Mouse (Mus musculus) kidney, adult 8-10 months (tissue): ENCODE data around the gene Mtrex.
A peak's percentile ranks its signal among the peaks of the same experiment; 100 is the strongest.

ENCODE experiments used
- DNase-seq, 2 experiments: peaks; one replicate each; pipeline ENCODE4 v3.0.0; 2022

The Mtrex gene

DNA sequence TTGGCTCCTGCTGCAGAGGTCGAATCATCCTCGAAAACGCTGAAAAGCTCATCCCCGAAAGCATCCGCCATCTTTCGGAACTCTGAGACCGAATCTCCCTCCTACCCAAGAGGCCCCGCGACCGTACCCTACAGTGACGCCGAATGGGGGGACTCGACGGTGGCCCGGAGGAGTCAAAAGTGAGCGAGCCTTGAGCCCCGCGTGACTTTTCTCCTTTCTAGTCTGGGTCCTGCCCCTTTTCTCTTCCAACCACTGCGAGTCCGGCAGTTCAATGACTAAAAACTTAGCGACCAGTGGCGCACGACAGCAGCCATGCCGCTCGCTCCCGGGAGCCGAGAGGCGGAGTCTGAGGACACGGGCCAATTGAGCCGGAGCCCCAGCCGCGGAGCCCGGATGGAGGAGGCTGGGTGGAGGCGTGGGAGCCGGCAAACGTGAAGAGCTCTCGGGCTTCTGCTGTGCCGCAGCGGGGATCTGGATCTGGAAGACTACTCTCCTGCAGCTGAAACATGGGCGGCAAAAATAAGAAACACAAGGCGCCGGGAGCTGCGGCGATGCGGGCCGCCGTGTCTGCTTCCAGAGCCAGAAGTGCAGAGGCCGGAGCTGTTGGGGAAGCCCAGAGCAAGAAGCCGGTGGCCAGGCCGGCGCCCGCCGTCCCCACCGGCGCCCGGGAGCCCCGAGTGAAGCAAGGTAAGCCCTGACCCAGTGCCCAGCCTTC lies at the start of gene Mtrex, which contains the start of gene Dhx29:
Gene Mtrex (minus strand): TSS at position 112 of the 715 bp plus-strand sequence.
Gene Dhx29 (plus strand): TSS at position 168 of the 715 bp plus-strand sequence.
- peak; percentile 98 to 99 for DNase-seq

DNA sequence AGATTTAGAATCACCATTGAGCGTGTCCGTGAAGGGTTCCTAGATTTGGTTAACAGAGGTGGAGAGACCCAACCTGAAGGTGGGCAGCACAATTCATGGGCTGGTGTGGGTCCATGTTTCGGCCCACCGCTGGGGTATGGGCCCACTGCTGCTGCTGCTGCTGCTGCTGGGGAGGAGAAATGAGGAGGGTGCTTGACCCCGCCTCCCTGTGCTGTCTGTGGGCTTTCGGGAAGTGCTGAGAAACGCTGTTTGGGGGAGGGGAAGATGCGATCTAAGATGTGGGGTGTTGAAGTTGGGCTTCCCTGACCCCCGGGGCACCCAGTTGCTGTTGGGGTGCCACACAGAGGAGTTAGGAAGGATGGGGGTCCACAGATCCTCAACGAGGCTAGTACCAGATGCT lies 49.5 kb upstream of the Mtrex start:
- no peak for DNase-seq

DNA sequence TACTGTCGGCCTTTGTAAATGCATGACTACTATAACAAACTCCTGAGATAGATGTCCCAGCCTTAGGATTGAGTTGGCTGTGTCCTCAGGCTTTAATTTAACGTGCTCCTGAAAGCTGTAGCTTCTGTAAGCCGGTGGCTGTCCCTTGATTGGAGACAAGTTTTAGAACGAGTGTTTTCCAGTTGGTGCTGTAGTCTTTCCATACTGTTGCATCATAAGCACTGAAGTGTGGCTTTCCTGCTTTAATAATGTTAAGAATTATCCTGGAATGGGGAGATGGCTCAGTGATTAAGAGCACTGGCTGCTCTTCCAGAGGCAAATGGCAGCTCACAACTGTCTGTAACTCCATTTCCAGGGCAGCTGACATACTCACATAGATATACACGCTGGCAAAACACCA lies 40.1 kb upstream of the Mtrex start:
- DNase-seq, result no peak

DNA sequence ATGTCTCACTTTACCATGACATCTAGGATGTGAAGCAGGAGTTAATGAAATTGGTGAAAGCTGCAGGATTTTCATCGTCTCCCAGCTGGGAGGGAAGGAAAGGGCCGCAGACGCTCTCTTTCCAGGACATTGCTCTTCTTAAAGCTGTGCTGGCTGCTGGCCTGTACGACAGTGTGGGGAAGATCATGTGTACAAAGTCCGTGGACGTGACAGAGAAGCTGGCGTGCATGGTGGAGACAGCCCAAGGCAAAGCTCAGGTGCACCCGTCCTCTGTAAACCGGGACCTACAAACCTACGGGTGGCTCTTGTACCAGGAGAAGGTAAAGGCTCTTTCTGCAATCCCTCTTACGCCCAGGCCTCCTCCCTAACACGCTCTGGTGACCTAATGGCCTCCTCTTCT lies 37.2 kb upstream of the Mtrex start:
- DNase-seq, result peak; percentile 28 to 57

DNA sequence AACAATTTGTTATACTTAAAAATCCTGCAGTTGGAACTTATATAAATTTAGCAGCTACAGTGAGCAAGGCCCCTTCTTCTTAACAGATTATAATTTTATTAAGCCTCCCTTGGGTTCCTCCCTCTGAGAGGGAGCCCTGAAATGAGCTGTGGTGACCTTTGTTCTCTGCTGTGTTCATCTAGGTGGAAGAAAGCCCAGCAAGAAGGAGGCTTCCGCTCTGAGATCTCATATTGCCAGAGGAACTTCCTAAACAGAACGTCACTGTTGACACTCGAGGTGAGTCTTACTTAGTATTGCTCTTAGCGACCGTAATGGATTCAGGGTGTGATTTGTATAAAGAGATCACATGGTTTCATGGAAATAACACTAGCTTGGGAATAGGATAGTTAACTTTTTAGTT lies 35.9 kb upstream of the Mtrex start:
- DNase-seq, result peak; percentile 11 to 16

DNA sequence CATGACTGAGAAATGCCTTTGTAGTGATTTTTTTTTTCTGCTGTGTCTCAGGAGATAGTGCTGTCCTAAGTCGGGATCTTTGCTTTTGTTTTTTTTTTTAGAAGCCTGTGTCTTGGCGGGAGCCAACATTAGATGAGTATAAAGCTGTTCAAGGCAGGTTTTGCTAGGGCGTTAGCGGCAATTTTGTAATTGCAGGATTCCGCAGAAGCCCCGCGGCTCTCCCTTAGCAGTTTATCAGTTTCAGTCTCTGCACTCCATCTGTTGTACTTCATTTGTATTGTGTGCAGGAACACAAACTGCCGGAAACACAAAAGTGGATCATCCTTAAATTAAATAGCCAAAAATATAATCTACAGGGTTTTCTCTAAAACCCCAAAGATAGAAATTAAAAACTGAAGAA lies 26.9 kb upstream of the Mtrex start:
- no peak for DNase-seq

DNA sequence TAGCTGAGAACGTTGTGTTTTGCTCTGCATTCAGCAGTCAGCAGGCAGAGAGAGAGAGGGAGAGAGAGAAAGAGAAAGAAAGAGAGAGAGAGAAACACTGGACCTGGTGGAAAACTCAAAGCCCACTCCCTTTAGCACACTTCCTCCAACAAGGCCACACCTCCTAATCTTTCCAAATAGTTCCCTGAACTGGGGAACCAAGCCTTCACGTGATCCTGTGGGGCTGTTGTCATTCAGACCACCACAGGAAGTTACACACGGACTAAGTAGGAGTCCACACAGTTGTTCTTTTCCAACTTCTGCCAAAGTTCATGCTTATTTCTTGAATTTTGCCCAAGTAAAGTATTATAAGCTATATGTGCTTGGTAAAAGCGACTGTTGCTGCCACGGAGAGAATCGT lies 18.7 kb upstream of the Mtrex start:
- DNase-seq, result no peak

DNA sequence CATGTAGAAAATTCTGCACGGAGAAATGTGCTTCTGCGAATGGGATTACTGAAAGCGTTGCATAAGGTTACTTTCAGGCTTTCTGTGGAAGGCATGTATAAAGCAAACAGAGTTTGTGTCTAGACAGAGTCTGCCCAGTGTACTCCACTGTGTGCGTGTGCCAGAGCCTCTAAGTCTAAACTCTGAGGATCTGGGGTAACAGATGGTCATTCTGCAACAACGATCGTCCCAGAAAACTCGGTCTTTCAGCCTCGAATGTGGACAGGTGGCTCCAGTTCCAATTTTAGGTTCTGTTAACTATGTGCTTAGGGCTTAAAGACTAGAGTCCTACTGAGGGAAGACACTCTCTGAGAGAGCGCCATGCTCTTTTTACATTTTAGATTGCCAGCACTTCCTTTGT lies 18.1 kb upstream of the Mtrex start:
- DNase-seq, result no peak

DNA sequence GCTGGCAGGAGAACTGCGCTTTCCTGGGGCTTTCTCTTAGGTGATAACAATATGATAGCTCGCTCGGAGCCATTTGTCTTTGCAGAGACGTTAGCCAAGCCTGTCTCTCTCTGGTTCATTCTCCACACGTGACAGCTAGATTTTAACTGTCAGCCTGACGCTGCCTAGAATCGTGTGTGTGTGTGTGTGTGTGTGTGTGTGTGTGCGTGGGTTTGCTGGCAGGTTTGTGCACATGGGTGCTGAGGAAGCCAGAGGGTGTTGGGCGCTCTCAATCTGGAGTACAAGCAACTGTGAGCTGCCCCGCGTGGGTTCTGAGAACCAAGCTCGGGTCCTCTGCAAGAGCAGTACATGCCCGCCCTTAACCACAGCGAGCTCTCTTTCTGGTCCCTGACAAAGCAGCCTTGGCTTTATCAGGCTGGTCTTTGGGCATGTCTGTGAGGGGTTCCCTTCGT lies 14.7 kb upstream of the Mtrex start:
- DNase-seq, result no peak

DNA sequence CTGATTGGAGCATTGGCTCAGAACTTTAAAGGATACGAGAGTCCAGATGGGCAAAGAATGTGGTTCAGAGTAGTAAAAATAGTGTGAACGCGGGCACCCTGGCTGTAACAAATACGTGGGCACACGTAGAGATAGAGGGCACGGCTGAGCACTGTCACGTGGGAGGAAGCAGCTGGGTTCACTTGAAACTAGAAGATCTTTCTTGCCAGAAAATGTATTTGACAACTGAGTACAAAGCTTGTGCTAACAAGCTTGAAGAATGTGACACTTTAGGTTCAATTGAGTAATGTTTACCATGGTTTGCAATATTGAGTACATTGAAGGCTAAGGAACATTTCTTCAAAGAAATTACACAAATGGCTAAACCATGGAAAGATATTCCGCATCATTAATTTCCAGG lies 10.9 kb upstream of the Mtrex start:
- DNase-seq, result no peak

DNA sequence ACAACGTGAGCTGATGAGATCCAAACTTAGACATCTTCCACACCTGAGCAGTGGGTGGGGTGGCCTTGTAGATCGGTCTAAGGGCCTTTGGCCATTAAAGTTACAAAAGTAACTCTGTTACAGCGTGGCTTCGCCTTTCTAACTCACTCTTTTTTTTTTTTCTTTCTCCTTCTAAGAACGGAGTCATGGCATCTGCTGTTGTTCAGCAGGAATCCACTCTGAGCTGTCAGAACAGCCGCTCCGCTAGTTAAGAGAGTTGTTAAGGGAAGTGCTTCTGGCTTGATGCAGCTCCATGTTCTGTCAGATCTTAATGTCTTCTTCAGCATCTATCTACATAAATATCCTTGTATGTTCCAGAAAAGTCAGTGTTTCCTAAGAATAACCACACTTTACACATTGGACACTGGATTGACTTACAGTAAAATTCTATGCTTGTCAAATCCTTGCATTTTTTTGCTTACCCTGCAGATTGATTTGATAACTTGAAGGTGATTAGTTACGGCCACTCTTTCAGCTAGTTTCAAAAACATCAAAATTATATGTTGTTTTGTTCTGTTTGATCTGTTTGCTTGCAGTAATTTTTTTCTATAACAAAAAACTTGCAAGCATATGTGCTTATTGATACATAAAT lies 955 bp upstream of the Mtrex start:
- no peak for DNase-seq

DNA sequence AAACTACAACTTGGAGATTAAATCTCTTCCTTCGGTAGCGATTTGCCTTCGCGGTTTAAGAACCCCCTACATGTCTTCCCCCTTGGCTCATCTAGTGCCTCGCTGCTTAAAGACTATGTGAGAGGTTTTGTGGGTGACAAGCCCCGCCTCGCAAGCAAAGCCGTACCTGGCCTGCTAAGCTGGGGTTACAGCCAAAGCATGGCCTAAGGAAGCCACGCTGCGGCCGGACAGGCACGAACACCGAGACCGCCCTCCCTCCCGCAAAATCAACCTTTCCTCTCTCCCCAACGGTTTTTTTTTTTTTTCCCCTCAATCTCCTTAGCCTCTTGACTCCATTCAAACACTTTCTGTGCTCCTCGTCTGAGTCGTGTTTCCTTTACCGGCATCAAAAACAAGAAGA lies 402 bp downstream of the Mtrex start:
- DNase-seq, result peak; percentile 17 to 23

DNA sequence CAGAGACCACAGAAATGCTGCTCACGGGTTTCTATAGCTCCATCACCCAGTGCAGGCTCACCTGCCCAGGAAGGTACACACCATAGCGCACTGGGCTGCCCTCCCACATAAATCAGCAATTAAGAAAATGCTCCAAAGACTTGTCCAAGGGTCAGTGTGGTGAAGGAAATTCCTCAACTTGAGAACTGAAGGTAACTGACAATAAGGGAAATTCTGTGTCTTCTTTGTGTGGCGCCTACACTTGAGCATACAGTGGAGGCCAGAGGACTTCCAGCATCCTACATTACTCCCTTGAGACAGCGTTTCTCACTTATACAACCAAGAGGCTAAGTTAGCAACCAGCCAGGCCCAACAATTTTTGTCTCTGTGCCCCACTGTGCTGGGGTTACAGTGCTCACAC lies 1.2 kb downstream of the Mtrex start:
- peak; percentile 9 for DNase-seq

DNA sequence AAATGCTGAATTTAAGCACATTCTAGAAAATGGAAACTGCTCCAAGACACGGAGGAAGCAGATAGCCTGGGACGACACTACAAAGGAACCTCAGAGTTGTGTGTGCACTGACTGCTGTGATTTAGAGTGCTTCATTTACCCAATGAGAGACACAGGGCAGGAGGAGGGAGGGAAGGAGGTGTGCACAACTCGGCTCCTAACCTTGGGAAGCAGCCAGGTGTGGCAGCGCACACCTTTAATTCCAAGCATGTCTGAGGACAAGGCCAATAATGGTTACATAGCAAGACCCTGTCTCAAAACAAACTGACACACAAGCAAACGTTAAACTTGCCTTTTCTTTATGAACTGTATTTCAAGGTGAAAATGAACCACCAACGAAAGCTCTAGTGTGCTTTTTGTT lies 1.9 kb downstream of the Mtrex start:
- peak; percentile 26 to 32 for DNase-seq

DNA sequence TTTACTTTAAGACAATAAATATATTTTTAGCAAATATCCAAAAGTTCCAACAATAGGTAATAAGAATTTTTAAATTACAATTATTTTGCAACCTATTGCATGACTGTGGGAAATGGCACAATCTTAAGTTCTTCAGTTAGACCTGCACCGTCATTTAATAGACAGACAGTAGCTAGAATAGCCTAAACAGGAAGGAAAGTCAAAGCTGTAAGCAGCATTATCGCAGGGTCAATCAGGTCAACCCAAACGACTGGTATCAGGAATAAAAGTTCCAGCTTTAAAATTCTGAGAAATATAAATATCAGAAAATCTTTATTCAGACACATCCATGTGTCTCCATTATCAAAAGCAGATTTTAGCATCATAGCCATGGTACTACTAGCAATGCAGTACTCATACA lies 6.3 kb downstream of the Mtrex start:
- no peak for DNase-seq

DNA sequence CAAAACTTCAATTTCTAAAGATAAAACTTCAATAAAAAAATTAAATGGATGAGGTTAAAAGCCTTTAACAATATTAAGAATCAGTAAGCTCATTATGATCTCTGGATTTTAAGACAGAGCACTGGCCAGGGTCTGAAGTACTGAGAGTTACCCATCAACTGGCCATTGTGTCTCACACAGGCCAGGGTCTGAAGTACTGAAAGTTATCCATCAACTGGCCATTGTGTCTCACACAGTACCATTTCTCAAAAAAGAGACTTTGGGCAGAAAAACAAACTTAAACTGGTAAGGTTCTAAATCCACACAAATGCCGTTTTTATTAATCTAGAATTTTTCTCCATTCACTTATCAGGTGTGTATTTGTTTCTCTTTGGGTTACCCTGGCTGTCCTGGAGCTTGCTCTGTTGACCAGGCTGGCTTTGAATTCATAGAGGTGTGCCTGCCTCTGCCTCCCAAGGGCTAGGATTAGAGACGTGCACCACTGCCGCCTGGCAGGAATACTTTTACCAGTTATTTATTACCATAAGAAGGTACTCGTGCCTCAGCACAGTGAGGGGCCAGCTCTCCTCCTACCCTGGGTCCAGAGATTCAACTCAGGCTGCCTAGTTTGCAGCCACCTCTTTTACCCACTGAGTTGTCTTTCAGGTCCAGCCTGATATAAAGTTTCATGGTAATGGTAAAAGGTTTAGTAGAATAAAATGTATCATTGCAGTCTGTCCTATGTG lies 7.9 kb downstream of the Mtrex start:
- DNase-seq, result peak; percentile 44 to 52

DNA sequence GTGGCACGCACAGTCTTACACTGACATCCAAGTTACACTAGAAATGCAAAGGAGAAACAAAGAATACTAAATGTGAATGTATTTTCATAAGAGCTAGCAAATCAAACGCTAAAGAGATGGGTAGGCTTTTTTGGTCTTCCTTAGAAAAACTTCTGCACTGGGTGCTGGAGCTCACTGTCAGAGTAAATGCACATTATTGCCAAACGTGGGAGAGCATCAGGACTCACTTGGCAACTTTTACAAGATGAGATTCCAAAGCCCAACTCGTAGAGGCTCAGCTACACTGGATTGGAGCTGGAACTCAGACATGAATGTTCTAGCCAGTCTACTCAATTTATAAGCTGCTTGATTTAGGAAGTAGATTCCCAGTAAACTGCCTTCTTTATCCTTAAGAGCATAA lies 16.8 kb downstream of the Mtrex start:
- DNase-seq, result no peak

DNA sequence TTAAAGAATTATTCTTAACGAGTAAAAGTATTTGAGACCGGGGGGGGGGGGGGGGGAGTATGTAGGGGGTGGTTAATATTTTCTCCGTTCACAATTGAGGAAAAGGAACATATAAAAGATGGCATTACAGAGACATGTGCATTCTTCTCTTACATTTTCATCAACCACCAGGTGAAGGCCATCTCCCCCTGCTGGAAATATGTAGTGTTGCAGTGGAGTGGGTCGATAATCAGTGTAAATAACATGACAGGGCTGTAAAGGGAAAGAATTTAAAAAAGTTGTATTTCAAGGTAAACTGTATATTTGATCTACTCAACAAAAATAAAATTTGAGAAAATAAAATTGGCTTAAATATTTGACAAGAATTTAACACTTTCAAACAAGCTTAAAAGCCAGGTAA lies 17.5 kb downstream of the Mtrex start:
- DNase-seq, result peak in 1 of 2 experiments; percentile 39

DNA sequence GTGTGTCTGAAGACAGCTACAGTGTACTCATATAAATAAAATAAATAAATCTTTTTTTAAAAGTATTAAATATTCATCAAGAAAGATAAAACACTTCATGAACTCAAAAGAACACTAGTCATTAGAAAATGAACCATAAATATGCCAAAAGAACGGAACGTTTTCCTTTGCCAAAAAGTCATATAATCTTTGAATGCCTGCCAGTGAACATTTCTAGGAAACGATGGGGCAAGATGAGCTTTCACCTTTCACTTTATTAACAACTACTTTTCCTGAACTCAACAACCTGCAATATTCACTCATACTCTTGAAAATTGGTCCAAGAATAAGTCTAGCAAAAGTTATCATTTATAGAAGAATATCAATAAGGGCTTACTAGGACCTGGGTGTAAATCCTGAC lies 25.0 kb downstream of the Mtrex start:
- peak in 1 of 2 experiments; percentile 7 for DNase-seq

DNA sequence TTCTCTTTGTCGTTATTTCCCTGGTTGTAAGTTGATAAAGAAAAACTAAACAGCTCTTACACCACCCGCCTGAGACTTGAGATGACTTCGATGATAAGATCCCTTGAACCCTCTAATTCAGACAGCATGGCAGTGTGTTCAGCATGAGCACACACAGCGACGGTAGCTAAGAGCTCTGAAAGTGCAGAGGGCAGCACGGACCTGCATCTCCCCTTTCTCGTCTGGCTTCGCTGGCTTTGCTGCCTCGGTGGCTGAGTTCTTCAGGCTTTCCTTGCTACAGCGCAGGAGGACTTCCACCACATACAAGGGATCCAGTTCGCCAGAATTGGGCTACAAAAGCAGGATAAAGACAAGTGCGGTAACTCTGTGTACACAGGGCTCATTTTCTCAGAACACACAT lies 40.0 kb downstream of the Mtrex start:
- DNase-seq, result no peak

DNA sequence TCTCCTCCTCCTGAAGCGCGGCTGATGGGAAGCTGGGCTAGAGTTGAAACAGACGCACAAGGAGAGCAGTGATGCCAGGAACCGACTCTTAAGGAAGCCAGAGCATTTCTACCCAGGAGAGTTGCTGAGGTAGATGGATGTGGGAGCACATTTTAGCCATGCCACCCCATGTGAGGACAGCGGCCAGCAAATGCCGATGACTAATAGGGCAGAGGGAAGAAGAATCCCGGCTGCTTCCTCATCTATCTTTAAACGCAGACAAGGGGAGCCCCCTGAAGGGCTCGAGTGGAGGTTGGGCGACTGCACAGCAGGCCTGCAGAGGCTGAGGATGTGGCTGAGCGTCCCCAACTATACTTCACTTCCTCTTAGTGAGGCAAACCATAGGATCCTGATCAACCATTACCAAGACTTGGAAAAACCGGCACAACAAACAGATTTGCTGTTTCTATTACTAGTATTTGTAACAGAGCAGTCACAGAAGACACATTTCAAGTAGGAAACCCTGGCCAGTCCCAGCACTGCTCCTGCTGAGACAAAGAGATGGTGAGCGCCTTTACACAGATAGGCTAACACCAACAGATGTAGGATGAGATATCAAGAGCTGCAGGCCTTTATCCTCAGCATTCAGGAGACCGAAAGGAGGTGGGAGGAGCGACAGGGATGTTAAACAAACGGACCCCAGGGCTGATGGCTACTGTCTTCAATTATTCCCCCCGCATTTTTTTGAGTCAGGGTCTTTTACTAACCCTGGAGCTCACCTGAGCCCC lies 55.5 kb downstream of the Mtrex start:
- DNase-seq, result no peak

DNA sequence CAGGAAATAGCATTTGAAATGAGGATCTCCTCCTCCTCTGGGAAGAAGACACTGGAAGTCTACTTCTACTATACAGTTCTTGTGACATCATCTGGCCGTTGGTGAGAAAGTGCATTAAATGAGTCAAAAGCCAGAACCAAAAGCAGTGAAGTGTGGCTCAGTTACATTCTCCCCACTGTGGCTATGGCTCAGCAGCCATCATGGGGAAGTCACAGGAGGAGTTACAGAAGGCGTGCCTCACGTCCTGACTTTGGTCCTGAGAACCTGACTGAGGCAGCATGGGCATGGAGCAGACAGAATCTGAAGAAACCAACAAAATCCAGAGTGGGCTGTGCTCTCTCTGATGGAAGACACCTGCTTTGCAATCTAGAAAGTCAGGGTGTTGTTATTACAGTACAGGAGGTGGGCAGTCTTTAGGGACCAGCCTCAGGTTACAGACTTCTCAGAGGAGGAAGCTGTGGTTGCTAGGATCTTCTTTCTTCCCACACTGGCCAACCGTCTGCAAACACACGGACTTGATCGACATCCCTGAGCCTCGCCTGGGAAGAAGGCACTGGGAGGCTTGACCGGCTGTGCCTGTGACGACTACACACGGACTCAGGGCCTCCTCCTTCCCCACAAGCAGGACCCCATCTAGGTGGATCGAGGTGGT lies 57.0 kb downstream of the Mtrex start:
- DNase-seq, result no peak

DNA sequence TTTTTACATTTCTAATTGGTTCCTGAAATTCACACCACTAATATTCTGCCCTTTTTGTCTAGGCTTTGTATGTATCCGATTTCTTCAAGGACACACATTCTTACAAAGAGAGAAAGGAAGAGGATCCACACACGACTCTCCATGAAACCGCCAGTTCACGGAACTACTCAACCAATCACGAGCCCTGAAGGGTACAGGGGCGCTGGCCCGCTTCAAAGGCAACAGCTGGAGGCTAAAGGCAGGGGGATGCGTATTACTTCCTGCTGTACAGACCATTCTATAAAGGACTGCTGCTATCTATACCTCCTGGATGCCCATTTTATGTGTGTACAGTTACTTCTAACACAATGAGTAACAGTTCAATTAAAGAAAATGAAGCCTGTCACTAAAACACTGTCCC lies 59.8 kb downstream of the Mtrex start:
- DNase-seq, result no peak
